Mouse (Mus musculus): ENCODE measurements around the gene Rspo3.

DNA sequence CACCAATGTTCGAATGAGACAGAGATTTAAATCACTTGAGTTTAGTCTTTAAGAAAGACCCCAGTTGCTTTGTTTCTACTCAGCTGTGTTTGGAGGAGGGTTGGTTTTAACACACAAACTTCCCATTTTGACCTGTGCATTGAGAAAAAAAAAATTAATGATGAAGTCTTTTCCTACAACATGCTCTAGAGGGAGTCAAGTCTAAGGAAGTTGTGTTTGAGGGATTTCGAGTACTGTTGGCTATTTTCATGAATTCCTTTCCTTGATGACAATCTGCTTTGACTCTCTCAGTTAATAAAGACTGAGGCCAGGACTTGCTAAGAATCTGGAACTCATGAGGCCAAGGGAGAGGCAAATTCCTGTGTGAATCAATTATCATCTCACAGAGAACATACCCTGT lies 20.3 kb upstream of the Rspo3 start:
- TF ChIP-seq CHD2 (IDR thresholded peaks at IDR 0.05; ENCODE audit: low read depth, low read length) (no peak), ZC3H11A (IDR thresholded peaks at IDR 0.05; ENCODE audit: borderline replicate concordance, low read depth, low read length) (no peak), ZNF384 (IDR thresholded peaks at IDR 0.05; ENCODE audit: low read depth, low read length) (no peak), MAFK (IDR thresholded peaks at IDR 0.05; ENCODE audit: insufficient read depth, low read depth, low read length) (no peak)
